In the genomic region with DNA sequence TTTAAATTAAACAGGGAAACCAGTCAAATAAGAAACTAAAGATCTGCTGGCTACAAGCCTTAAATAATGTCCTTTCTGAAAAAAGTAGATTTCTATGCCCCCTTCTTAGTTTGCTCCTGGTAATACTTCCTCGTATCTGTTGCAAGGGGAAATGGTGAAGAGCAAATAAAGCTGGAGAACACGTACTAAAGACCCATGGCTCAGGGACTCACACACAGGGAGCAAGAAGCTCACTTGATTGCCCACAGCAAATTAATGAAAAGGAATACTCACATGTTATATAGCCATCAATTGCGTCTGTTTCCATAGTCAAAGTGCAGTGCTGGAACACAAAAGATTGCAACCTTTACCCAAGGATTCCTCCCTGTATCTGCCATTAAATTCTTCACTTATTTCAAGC, we compare ENCODE assay signal across 11 mouse cellular contexts. TPM values are rescaled to one million over a fixed set of nuclear protein-coding genes. Genes with fewer than 3 reads are reported as not detected.
DNase-seq lines count a peak whose midpoint lies in the region; ATAC-seq and TF ChIP-seq lines count a peak whose summit lies in the region.
"Had no signal": no experiment of that assay in that cellular context is flagged by ENCODE, and none has a peak within 500 bp of the region (broad histone marks: within the 10 kb centered on the region; RNA-seq: fewer than 3 reads in every experiment).

No protein-coding gene starts in this region.

- TF ChIP-seq CTCF in lung, embryonic 14.5 days (IDR thresholded peaks at IDR 0.05; ENCODE audit: low read depth): no peak
- no peak for TF ChIP-seq CTCF in midbrain, postnatal 0 days (IDR thresholded peaks at IDR 0.05)

- H3K27ac ChIP-seq in forebrain, embryonic 12.5 days: no peak overlapping the region
- no peak overlapping the region for H3K27ac ChIP-seq in forebrain, embryonic 11.5 days (ENCODE audit: low read depth, low read length)
- H3K27ac ChIP-seq in lung, embryonic 14.5 days (ENCODE audit: low read depth): no peak overlapping the region
- H3K27ac ChIP-seq in hindbrain, embryonic 14.5 days: no peak overlapping the region
- no peak overlapping the region for H3K27ac ChIP-seq in midbrain, postnatal 0 days (ENCODE audit: low read depth, low read length)

- no peaks in the 10 kb centered on the region for H3K9me3 ChIP-seq in forebrain, embryonic 12.5 days
- H3K9me3 ChIP-seq in forebrain, embryonic 11.5 days (ENCODE audit: control insufficient read depth, low read length): no peaks in the 10 kb centered on the region
- H3K9me3 ChIP-seq in lung, embryonic 14.5 days (ENCODE audit: low read depth, low read length): no peaks in the 10 kb centered on the region
- no peaks in the 10 kb centered on the region for H3K9me3 ChIP-seq in hindbrain, embryonic 14.5 days (ENCODE audit: control insufficient read depth, low read length)
- H3K9me3 ChIP-seq in midbrain, postnatal 0 days (ENCODE audit: low read length): no peaks in the 10 kb centered on the region

- no peak overlapping the region for H3K9ac ChIP-seq in forebrain, embryonic 12.5 days
- H3K9ac ChIP-seq in forebrain, embryonic 11.5 days (ENCODE audit: low read length): no peak overlapping the region
- H3K9ac ChIP-seq in lung, embryonic 14.5 days: no peak overlapping the region
- H3K9ac ChIP-seq in hindbrain, embryonic 14.5 days: no peak overlapping the region
- no peak overlapping the region for H3K9ac ChIP-seq in midbrain, postnatal 0 days (replicated peaks; ENCODE audit: low read length, poor library complexity, severe bottlenecking)

- peaks cover 16% of the 10 kb centered on the region for H3K4me1 ChIP-seq in forebrain, embryonic 12.5 days
- 0 out of 2 replicates have a peak, but pooled peaks cover 1% of the 10 kb centered on the region for H3K4me1 ChIP-seq in forebrain, embryonic 11.5 days (replicated peaks; ENCODE audit: control insufficient read depth, insufficient read depth, low read length)
- H3K4me1 ChIP-seq in lung, embryonic 14.5 days (ENCODE audit: insufficient read depth): no peaks in the 10 kb centered on the region
- H3K4me1 ChIP-seq in hindbrain, embryonic 14.5 days (replicated peaks; ENCODE audit: control insufficient read depth, insufficient read depth, low read length): peaks cover 11% of the 10 kb centered on the region
- no peaks in the 10 kb centered on the region for H3K4me1 ChIP-seq in midbrain, postnatal 0 days (ENCODE audit: insufficient read depth, low read length)

- peak overlapping the region; percentile 75; the same call in 1 of the 2 replicates for H3K4me2 ChIP-seq in forebrain, embryonic 12.5 days
- H3K4me2 ChIP-seq in forebrain, embryonic 11.5 days (ENCODE audit: low read depth, low read length, severe bottlenecking): no peak overlapping the region; the same call in 1 of the 2 replicates
- H3K4me2 ChIP-seq in lung, embryonic 14.5 days: peak overlapping the region; percentile 67; the same call in 1 of the 2 replicates
- peak overlapping the region; percentile 58 for H3K4me2 ChIP-seq in hindbrain, embryonic 14.5 days (replicated peaks)
- 0 out of 2 replicates have a peak overlapping the region, but pooled peaks have one; percentile 83 for H3K4me2 ChIP-seq in midbrain, postnatal 0 days (ENCODE audit: low read depth, low read length, poor library complexity, severe bottlenecking)

- H3K4me3 ChIP-seq in forebrain, embryonic 12.5 days (replicated peaks): no peak overlapping the region
- no peak overlapping the region for H3K4me3 ChIP-seq in forebrain, embryonic 11.5 days (ENCODE audit: low read depth, low read length)
- no peak overlapping the region for H3K4me3 ChIP-seq in lung, embryonic 14.5 days (ENCODE audit: low read depth, low read length)
- H3K4me3 ChIP-seq in hindbrain, embryonic 14.5 days (replicated peaks; ENCODE audit: low read length): no peak overlapping the region
- H3K4me3 ChIP-seq in midbrain, postnatal 0 days (ENCODE audit: low read depth, low read length): no peak overlapping the region

- no peaks in the 10 kb centered on the region for H3K36me3 ChIP-seq in forebrain, embryonic 12.5 days (replicated peaks)
- H3K36me3 ChIP-seq in forebrain, embryonic 11.5 days (ENCODE audit: control insufficient read depth, insufficient read depth, low read length): no peaks in the 10 kb centered on the region
- H3K36me3 ChIP-seq in lung, embryonic 14.5 days (ENCODE audit: insufficient read depth): no peaks in the 10 kb centered on the region
- H3K36me3 ChIP-seq in hindbrain, embryonic 14.5 days (replicated peaks; ENCODE audit: control insufficient read depth, insufficient read depth): no peaks in the 10 kb centered on the region
- no peaks in the 10 kb centered on the region for H3K36me3 ChIP-seq in midbrain, postnatal 0 days (ENCODE audit: insufficient read depth, low read length)

- 71% methylated on average over 3 of the region's 3 CpGs for WGBS in forebrain, embryonic 12.5 days
- 65% methylated on average over 3 of the region's 3 CpGs for WGBS in forebrain, embryonic 11.5 days
- 60% methylated on average over 3 of the region's 3 CpGs for WGBS in lung, embryonic 14.5 days
- WGBS in hindbrain, embryonic 14.5 days: 77% methylated on average over 3 of the region's 3 CpGs
- 71% methylated on average over 3 of the region's 3 CpGs for WGBS in midbrain, postnatal 0 days

- no peaks in the 10 kb centered on the region for H3K27me3 ChIP-seq in forebrain, embryonic 12.5 days
- no peaks in the 10 kb centered on the region for H3K27me3 ChIP-seq in forebrain, embryonic 11.5 days (ENCODE audit: control insufficient read depth, insufficient read depth, low read length)
- H3K27me3 ChIP-seq in lung, embryonic 14.5 days (ENCODE audit: insufficient read depth, low read length): no peaks in the 10 kb centered on the region
- no peaks in the 10 kb centered on the region for H3K27me3 ChIP-seq in hindbrain, embryonic 14.5 days (ENCODE audit: control insufficient read depth, insufficient read depth, low read length)
- no peaks in the 10 kb centered on the region for H3K27me3 ChIP-seq in midbrain, postnatal 0 days (ENCODE audit: insufficient read depth, low read length)

- no peak for ATAC-seq in forebrain, embryonic 12.5 days (ENCODE audit: low FRiP score)
- ATAC-seq in forebrain, embryonic 11.5 days (replicated peaks; ENCODE audit: low FRiP score): no peak
- no peak for ATAC-seq in lung, embryonic 14.5 days (ENCODE audit: insufficient read depth)
- ATAC-seq in hindbrain, embryonic 14.5 days (ENCODE audit: low FRiP score): no peak
- ATAC-seq in midbrain, postnatal 0 days (ENCODE audit: low FRiP score): no peak

- no peak for DNase-seq in forebrain, embryonic 11.5 days (ENCODE audit: low spot score)
- DNase-seq in lung, embryonic 14.5 days: no peak
- DNase-seq in lung, postnatal 4 days: no peak
- DNase-seq in hindbrain, embryonic 14.5 days (ENCODE audit: low spot score): no peak
- no peak for DNase-seq in midbrain, postnatal 0 days (ENCODE audit: low spot score)
- no peak for DNase-seq in cerebellum, postnatal 10 days
- no peak for DNase-seq in gastrocnemius, postnatal 25 days
- DNase-seq: gastrocnemius, postnatal 10 days; kidney, adult 2 months; right cerebral cortex, adult 18-20 months had no signal

RNA-seq across cellular contexts. Expression of a gene that starts 3.2 kb away (rescaled TPM):
- polyA plus RNA-seq in forebrain, embryonic 12.5 days (2016; fragmentation: Nextera tagmentation; extraction: Ambion mirVana): 5.6 and 5.9 TPM in 2 replicates
- polyA plus RNA-seq in forebrain, embryonic 11.5 days (2014; fragmentation: Nextera tagmentation; extraction: Ambion mirVana): 4.7 and 6.2 TPM in 2 replicates
- polyA plus RNA-seq in lung, embryonic 14.5 days (2014; fragmentation: Nextera tagmentation; extraction: Ambion mirVana): 2.9 and 3.4 TPM in 2 replicates
- polyA plus RNA-seq in hindbrain, embryonic 14.5 days (2014; fragmentation: Nextera tagmentation; extraction: Ambion mirVana): 2.9 and 3.8 TPM in 2 replicates
- 5.0 and 6.0 TPM in 2 replicates for total RNA-seq in midbrain, postnatal 0 days (2014; rRNA removed)
- 1.2 and 1.3 TPM in 2 replicates for polyA plus RNA-seq in midbrain, postnatal 0 days (2015; fragmentation: Nextera tagmentation; extraction: Ambion mirVana)
- 10 to 100 TPM in 1 of 2 experiments, 1 to 10 TPM in 1; 9.1 to 14.5 TPM for total RNA-seq in gastrocnemius, postnatal 25 days (2021)
